Mouse (Mus musculus) limb, embryonic 13.5 days (tissue): ENCODE data around the gene Lhfpl5. TPM values are rescaled to one million over a fixed set of nuclear protein-coding genes. Genes with fewer than 3 reads are reported as not detected.

Experiments used
- microRNA-seq: library from miRNA; unstranded; fragments of <30 nt; microRNA quantifications from one replicate; pipeline ENCODE4, GENCODE M21; 2016
- polyA plus RNA-seq: library from polyadenylated mRNA; unstranded; fragments of >200 nt; fragmentation: Nextera tagmentation; extraction: Ambion mirVana; gene quantifications from 2 replicates; pipeline ENCODE4 v1.2.1, GENCODE M21; 2015

The Lhfpl5 gene
- polyA plus RNA-seq, 1 experiment from 2014 or later: 0.46 TPM

Small RNA genes within 50 kb of the gene (microRNA-seq; reads per million reads assigned to microRNA genes)
- not detected for gene Gm25195
- gene Mir6969: not detected

Other genes with a start within 250 kb of the Lhfpl5 start
- 580 and 609 TPM in 2 replicates for gene Rpl10a, start 247.2 kb upstream of the Lhfpl5 start, polyA plus RNA-seq
- gene Tead3, start 224.8 kb upstream of the Lhfpl5 start, polyA plus RNA-seq: 14.9 and 15.4 TPM in 2 replicates
- 7.1 and 7.5 TPM in 2 replicates for gene Tulp1, start 210.4 kb upstream of the Lhfpl5 start, polyA plus RNA-seq
- 26.2 and 27.3 TPM in 2 replicates for gene Fkbp5, start 58.1 kb upstream of the Lhfpl5 start, polyA plus RNA-seq
- not detected in 2 replicates for gene Armc12, start 44.8 kb upstream of the Lhfpl5 start, polyA plus RNA-seq
- not detected in 2 replicates for gene Clpsl2, start 26.2 kb upstream of the Lhfpl5 start, polyA plus RNA-seq
- gene Clps, start 14.9 kb upstream of the Lhfpl5 start, polyA plus RNA-seq: 0.60 and 0.91 TPM in 2 replicates
- gene Srpk1, start 47.1 kb downstream of the Lhfpl5 start, polyA plus RNA-seq: 93.3 and 97.9 TPM in 2 replicates
- 0.98 and 1.2 TPM in 2 replicates for gene Slc26a8, start 114.6 kb downstream of the Lhfpl5 start, polyA plus RNA-seq
- gene Mapk14, start 115.7 kb downstream of the Lhfpl5 start, polyA plus RNA-seq: 37.1 and 37.8 TPM in 2 replicates
- gene AC170998.1, start 150.4 kb downstream of the Lhfpl5 start, polyA plus RNA-seq: 3.2 and 3.7 TPM in 2 replicates
- 29.0 and 29.8 TPM in 2 replicates for gene Mapk13, start 193.7 kb downstream of the Lhfpl5 start, polyA plus RNA-seq
- 11.3 and 11.8 TPM in 2 replicates for gene Brpf3, start 225.4 kb downstream of the Lhfpl5 start, polyA plus RNA-seq